In genomic region chr3:65612968-65613367, GRCm38 (mm10) we compare ENCODE assay signal across 20 mouse cellular contexts. TPM values are rescaled to one million over a fixed set of nuclear protein-coding genes. Genes with fewer than 3 reads are reported as not detected.
DNase-seq lines count a peak whose midpoint lies in the region; ATAC-seq and TF ChIP-seq lines count a peak whose summit lies in the region.
"Had no signal": no experiment of that assay in that cellular context is flagged by ENCODE, and none has a peak within 500 bp of the region (broad histone marks: within the 10 kb centered on the region; RNA-seq: fewer than 3 reads in every experiment).

No protein-coding gene starts in this region.

- no peak overlapping the region for H3K4me3 ChIP-seq in heart, adult 2 months
- H3K4me3 ChIP-seq in testis, adult 2 months (ENCODE audit: control insufficient read depth, low read depth, low read length), result peak overlapping the region; percentile 19
- H3K4me3 ChIP-seq in lung, embryonic 16.5 days (ENCODE audit: low read length), result no peak overlapping the region
- no peak overlapping the region for H3K4me3 ChIP-seq in stomach, postnatal 0 days (ENCODE audit: low read depth, low read length)
- H3K4me3 ChIP-seq: embryonic facial prominence, embryonic 12.5 days; forebrain, embryonic 15.5 days; neural tube, embryonic 15.5 days had no signal

- intact Hi-C loops in heart, adult 2 months (cut with DNase I), result no loop called here

- no peak for TF ChIP-seq EP300 in heart, adult 2 months (IDR thresholded peaks at IDR 0.05; ENCODE audit: insufficient read depth, low read depth, low read length)
- TF ChIP-seq EP300 in stomach, postnatal 0 days (optimal IDR thresholded peaks at IDR 0.05), result no peak

- no peaks in the 10 kb centered on the region for H3K27me3 ChIP-seq in heart, adult 2 months (ENCODE audit: control insufficient read depth, insufficient read depth, low read length)
- H3K27me3 ChIP-seq in testis, adult 2 months (ENCODE audit: control insufficient read depth, insufficient read depth, low read length), result no peaks in the 10 kb centered on the region
- H3K27me3 ChIP-seq in lung, embryonic 16.5 days (ENCODE audit: control insufficient read depth, insufficient read depth, low read depth, low read length), result no peaks in the 10 kb centered on the region
- no peaks in the 10 kb centered on the region for H3K27me3 ChIP-seq in stomach, postnatal 0 days (ENCODE audit: control insufficient read depth, insufficient read depth, low read length)
- H3K27me3 ChIP-seq: embryonic facial prominence, embryonic 12.5 days; forebrain, embryonic 15.5 days; neural tube, embryonic 15.5 days had no signal

- H3K9me3 ChIP-seq in lung, embryonic 16.5 days (ENCODE audit: control insufficient read depth, low read length), result no peaks in the 10 kb centered on the region
- no peaks in the 10 kb centered on the region for H3K9me3 ChIP-seq in stomach, postnatal 0 days (ENCODE audit: control insufficient read depth, low read length)
- H3K9me3 ChIP-seq: embryonic facial prominence, embryonic 12.5 days; forebrain, embryonic 15.5 days; G1E; neural tube, embryonic 15.5 days had no signal

- DNase-seq in heart, adult 11 months, result peak; percentile 87
- DNase-seq in heart, adult 2 months, result no peak
- no peak for DNase-seq in testis, postnatal 10 days (ENCODE audit: low spot score)
- DNase-seq in stomach, postnatal 0 days (ENCODE audit: low spot score), result no peak
- DNase-seq in embryo, embryonic 9.5 days (ENCODE audit: extremely low spot score), result no peak
- no peak for DNase-seq in layer of hippocampus, adult 9-11 months
- DNase-seq: adrenal gland, adult 8-10 months; cerebellum, postnatal 10 days; heart, postnatal 14 days; left cerebral cortex, postnatal 4 days; thymus, postnatal 25 days had no signal

- no peak overlapping the region for H3K9ac ChIP-seq in heart, adult 2 months (ENCODE audit: low read depth, low read length)
- no peak overlapping the region for H3K9ac ChIP-seq in lung, embryonic 16.5 days (ENCODE audit: low read length)
- H3K9ac ChIP-seq in stomach, postnatal 0 days (ENCODE audit: low read length), result no peak overlapping the region
- H3K9ac ChIP-seq: embryonic facial prominence, embryonic 12.5 days; forebrain, embryonic 15.5 days; neural tube, embryonic 15.5 days had no signal

- TF ChIP-seq POLR2A in heart, adult 2 months (IDR thresholded peaks at IDR 0.05; ENCODE audit: insufficient read depth, low read depth, low read length), result no peak
- TF ChIP-seq POLR2A in testis, adult 2 months (IDR thresholded peaks at IDR 0.05; ENCODE audit: control insufficient read depth, low read depth, low read length), result no peak

- ATAC-seq in lung, embryonic 16.5 days (ENCODE audit: low read depth), result 0 out of 2 replicates have a peak, but pooled peaks have one; percentile 38
- no peak for ATAC-seq in stomach, postnatal 0 days (ENCODE audit: low FRiP score, low TSS enrichment)
- ATAC-seq: forebrain, embryonic 15.5 days had no signal

- no peaks in the 10 kb centered on the region for H3K36me3 ChIP-seq in heart, adult 2 months (ENCODE audit: control insufficient read depth, insufficient read depth, low read length)
- H3K36me3 ChIP-seq in testis, adult 2 months (ENCODE audit: control insufficient read depth, insufficient read depth, low read length), result no peaks in the 10 kb centered on the region
- no peaks in the 10 kb centered on the region for H3K36me3 ChIP-seq in lung, embryonic 16.5 days (ENCODE audit: control insufficient read depth, insufficient read depth, low read length)
- H3K36me3 ChIP-seq in stomach, postnatal 0 days (ENCODE audit: control insufficient read depth, insufficient read depth, low read length), result no peaks in the 10 kb centered on the region
- H3K36me3 ChIP-seq: embryonic facial prominence, embryonic 12.5 days; forebrain, embryonic 15.5 days; G1E; neural tube, embryonic 15.5 days had no signal

- TF ChIP-seq CTCF in heart, adult 2 months (IDR thresholded peaks at IDR 0.05), result no peak
- no peak for TF ChIP-seq CTCF in testis, adult 2 months (IDR thresholded peaks at IDR 0.05; ENCODE audit: control insufficient read depth, insufficient read depth, insufficient replicate concordance, low read depth, low read length)
- TF ChIP-seq CTCF in stomach, postnatal 0 days (IDR thresholded peaks at IDR 0.05; ENCODE audit: low read depth), result no peak

- H3K27ac ChIP-seq in heart, adult 2 months, result no peak overlapping the region
- no peak overlapping the region for H3K27ac ChIP-seq in testis, adult 2 months (ENCODE audit: control insufficient read depth, insufficient read depth, low read depth, low read length)
- H3K27ac ChIP-seq in lung, embryonic 16.5 days (ENCODE audit: low read length), result peak overlapping the region; percentile 77
- H3K27ac ChIP-seq in stomach, postnatal 0 days (replicated peaks), result peak overlapping the region; percentile 45; the same call in 1 of the 2 replicates
- H3K27ac ChIP-seq: forebrain, embryonic 15.5 days; kidney, postnatal 0 days; macrophage; neural tube, embryonic 15.5 days had no signal

- no peaks in the 10 kb centered on the region for H3K79me2 ChIP-seq in heart, adult 2 months (replicated peaks; ENCODE audit: control insufficient read depth, insufficient read depth, low read length)

- 66% methylated on average over 6 of the region's 6 CpGs for WGBS in heart, adult 2 months
- WGBS in lung, embryonic 16.5 days, result 30% methylated on average over 6 of the region's 6 CpGs
- 41% methylated on average over 6 of the region's 6 CpGs for WGBS in stomach, postnatal 0 days

- H3K4me2 ChIP-seq in lung, embryonic 16.5 days (ENCODE audit: low read depth, low read length), result 0 out of 2 replicates have a peak overlapping the region, but pooled peaks have one; percentile 31
- H3K4me2 ChIP-seq in stomach, postnatal 0 days (replicated peaks; ENCODE audit: low read depth), result no peak overlapping the region
- H3K4me2 ChIP-seq: embryonic facial prominence, embryonic 12.5 days; forebrain, embryonic 15.5 days; neural tube, embryonic 15.5 days had no signal

- no peaks in the 10 kb centered on the region; the same call in 1 of the 2 replicates for H3K4me1 ChIP-seq in heart, adult 2 months (ENCODE audit: control insufficient read depth, insufficient read depth, low read length)
- H3K4me1 ChIP-seq in testis, adult 2 months (ENCODE audit: control insufficient read depth, insufficient read depth, low read length), result no peaks in the 10 kb centered on the region
- H3K4me1 ChIP-seq in lung, embryonic 16.5 days (replicated peaks; ENCODE audit: control insufficient read depth, insufficient read depth, low read length), result peaks cover 16% of the 10 kb centered on the region; the same call in 1 of the 2 replicates
- H3K4me1 ChIP-seq in stomach, postnatal 0 days (replicated peaks; ENCODE audit: control insufficient read depth, insufficient read depth), result no peaks in the 10 kb centered on the region
- H3K4me1 ChIP-seq: forebrain, embryonic 15.5 days; neural tube, embryonic 15.5 days had no signal

RNA-seq across cellular contexts. Expression of gene Lekr1, which starts 53.1 kb away (rescaled TPM):
- 1 to 10 TPM; 2.1 to 2.2 TPM for total RNA-seq in heart, adult 2 months (2021)
- 0.84 and 1.8 TPM in 2 replicates for polyA plus RNA-seq in heart, adult 2 months (2012; rRNA removed)
- polyA plus RNA-seq in testis, adult 2 months (2012; rRNA removed), result 8.0 and 8.9 TPM in 2 replicates
- 10.1 and 11.1 TPM in 2 replicates for polyA plus RNA-seq in lung, embryonic 16.5 days (2015; fragmentation: Nextera tagmentation; extraction: Ambion mirVana)
- polyA plus RNA-seq in stomach, postnatal 0 days (2015; fragmentation: Nextera tagmentation; extraction: Ambion mirVana), result 3.3 and 4.0 TPM in 2 replicates
- total RNA-seq: monocyte, adult 5-6 weeks had no signal
- polyA plus RNA-seq: G1E had no signal

Comparison
In these comparisons a context has a peak if more than half of its experiments do, and no peak if none do; other contexts are left out.
1. H3K27ac ChIP-seq: peak in lung, embryonic 16.5 days (single experiment) and stomach, postnatal 0 days (single experiment); none in heart, adult 2 months (single experiment) and testis, adult 2 months (single experiment).